Mouse (Mus musculus) MEL (cell line): ENCODE data around the gene Tbc1d2b. TPM values are rescaled to one million over a fixed set of nuclear protein-coding genes. Genes with fewer than 3 reads are reported as not detected.

ENCODE experiments used
- polyA plus RNA-seq, 2 experiments: library from polyadenylated mRNA; stranded (reverse) in 1 of 2; unstranded in 1 of 2; fragments of >175 nt in 1 of 2; fragments of >200 nt in 1 of 2; gene quantifications; 2 replicates each; pipeline versions ENCODE4 v1.2.1 to v1.2.4; 2012; ENCODE audit warnings: low replicate concordance in 2 of 2, low read depth in 1 of 2; ENCODE audit not compliant: insufficient read length in 2 of 2, insufficient read depth in 1 of 2, missing spikeins in 1 of 2
- total RNA-seq: library from RNA; depleted of rRNA; stranded (reverse); fragments of 300-350 nt; gene quantifications from 2 replicates; pipeline ENCODE4 v1.2.3, GENCODE M21; 2012; rRNA removed

Tbc1d2b gene
- total and polyA plus RNA-seq, 3 experiments: 7.1 to 12.6 TPM; not detected in 1

Other genes starting within 250 kb of the Tbc1d2b start
- gene Ctsh, start 216.7 kb downstream of the Tbc1d2b start, total RNA-seq: not detected in 2 replicates
- not detected for gene Ctsh, start 216.7 kb downstream of the Tbc1d2b start, polyA plus RNA-seq
- 107 and 128 TPM in 2 replicates for gene Morf4l1, start 156.0 kb downstream of the Tbc1d2b start, total RNA-seq
- gene Morf4l1, start 156.0 kb downstream of the Tbc1d2b start, polyA plus RNA-seq: 100 to 1,000 TPM; 190 to 292 TPM
- gene Adamts7, start 107.7 kb downstream of the Tbc1d2b start, total RNA-seq: not detected in 2 replicates
- under 1 TPM in 1 of 2 experiments, not detected in 1; 0.03 TPM for gene Adamts7, start 107.7 kb downstream of the Tbc1d2b start, polyA plus RNA-seq